Mouse (Mus musculus) left cerebral cortex, adult 6 months (tissue): ENCODE results near the gene 9530002B09Rik. TPM values are rescaled to one million over a fixed set of nuclear protein-coding genes. Genes with fewer than 3 reads are reported as not detected.

ENCODE experiments used
- long read RNA-seq, 2 experiments: library from polyadenylated mRNA; unstranded; transcript quantifications; one replicate each; pipeline ENCODE4 v2.0.0; 2019 to 2020
- polyA plus RNA-seq: library from polyadenylated mRNA; unstranded; fragments of <200 nt; fragmentation: Nextera tagmentation; gene quantifications from 2 replicates; pipeline ENCODE4 v1.2.3, GENCODE M21; 2021

The 9530002B09Rik gene
- polyA plus RNA-seq: not detected in 2 replicates
- long read RNA-seq, experiment 1: 0 reads
- long read RNA-seq, experiment 2: 0 reads

GRCm38 (mm10) chr4:122688975-122689374 lies at the start of gene 9530002B09Rik:
Gene 9530002B09Rik, plus strand, starts transcription at chr4:122689275.

Other genes with a start within 250 kb of the 9530002B09Rik start
- 97.0 and 103 TPM in 2 replicates for gene Ppt1, start 147.0 kb downstream of the 9530002B09Rik start, polyA plus RNA-seq
- gene Cap1, start 196.8 kb downstream of the 9530002B09Rik start, polyA plus RNA-seq: 20.4 and 50.3 TPM in 2 replicates